Mouse (Mus musculus) megakaryocyte, embryonic 14.5 days (primary cell): ENCODE results near the gene Chst8. TPM values are rescaled to one million over a fixed set of nuclear protein-coding genes. Genes with fewer than 3 reads are reported as not detected.

Experiments used
- H3K27me3 ChIP-seq: replicated peaks from 2 replicates; pipeline ENCODE3; 2012; ENCODE audit warnings: inconsistent platforms
- H3K36me3 ChIP-seq: replicated peaks from 2 replicates; pipeline ENCODE3; 2012; ENCODE audit warnings: low read length, inconsistent platforms, mixed read lengths
- H3K4me1 ChIP-seq: 2 replicates; pipeline ENCODE4 v1.6.1; 2012; ENCODE audit warnings: inconsistent platforms
- H3K4me3 ChIP-seq: replicated peaks from 2 replicates; pipeline ENCODE3; 2012; ENCODE audit warnings: moderate library complexity, mild to moderate bottlenecking, inconsistent platforms
- H3K9me3 ChIP-seq: 2 replicates; pipeline ENCODE4 v1.6.1; 2012; ENCODE audit warnings: inconsistent platforms
- FLI1 ChIP-seq: IDR thresholded peaks from 2 replicates; pipeline ENCODE4 v1.6.1; 2012; ENCODE audit warnings: low read length, inconsistent platforms, mixed read lengths
- GATA1 ChIP-seq: IDR thresholded peaks from 3 replicates; pipeline ENCODE4 v1.6.1; 2012; ENCODE audit warnings: mixed read lengths, low read length, inconsistent platforms, borderline replicate concordance
- polyA plus RNA-seq: library from polyadenylated mRNA; stranded (reverse); fragments of >175 nt; gene quantifications from 2 replicates; pipeline ENCODE4 v1.2.3, GENCODE M21; 2012; ENCODE audit warnings: low replicate concordance; ENCODE audit not compliant: insufficient read depth

Chst8 gene
- polyA plus RNA-seq, 1 experiment, result 0.13 TPM

- Histone ChIP-seq H3K4me3 (no peak overlapping the region), H3K4me1 (peaks cover 11% of the 10 kb centered on the region), H3K36me3 (no peaks in the 10 kb centered on the region), H3K27me3 (peaks cover 15% of the 10 kb centered on the region), H3K9me3 (peaks cover 6% of the 10 kb centered on the region; the same call in 1 of the 2 replicates)
- TF ChIP-seq FLI1 (no peak), GATA1 (no peak)
Measured at GRCm38 (mm10) chr7:34629702-34630210, 182.8 kb downstream of the Chst8 start.

Other genes starting within 250 kb of the Chst8 start
- gene Kctd15, start 156.0 kb downstream of the Chst8 start, polyA plus RNA-seq, result 1.0 and 1.4 TPM in 2 replicates
- 4.0 and 8.1 TPM in 2 replicates for gene Pepd, start 99.7 kb upstream of the Chst8 start, polyA plus RNA-seq
- 1.7 and 12.8 TPM in 2 replicates for gene Cebpg, start 243.9 kb upstream of the Chst8 start, polyA plus RNA-seq